Mouse (Mus musculus) kidney, adult 8-10 months (tissue): ENCODE measurements around the gene Eprs.

Experiments
- DNase-seq, 2 experiments: peaks; one replicate each; pipeline ENCODE4 v3.0.0; 2022

Gene Eprs

GRCm38 (mm10) chr1:185452461-185452860 lies 89.6 kb downstream of the Eprs start:
- no peak for DNase-seq

- DNase-seq, result no peak
Observed at GRCm38 (mm10) chr1:185454144-185454543, 91.3 kb downstream of the Eprs start.

DNA sequence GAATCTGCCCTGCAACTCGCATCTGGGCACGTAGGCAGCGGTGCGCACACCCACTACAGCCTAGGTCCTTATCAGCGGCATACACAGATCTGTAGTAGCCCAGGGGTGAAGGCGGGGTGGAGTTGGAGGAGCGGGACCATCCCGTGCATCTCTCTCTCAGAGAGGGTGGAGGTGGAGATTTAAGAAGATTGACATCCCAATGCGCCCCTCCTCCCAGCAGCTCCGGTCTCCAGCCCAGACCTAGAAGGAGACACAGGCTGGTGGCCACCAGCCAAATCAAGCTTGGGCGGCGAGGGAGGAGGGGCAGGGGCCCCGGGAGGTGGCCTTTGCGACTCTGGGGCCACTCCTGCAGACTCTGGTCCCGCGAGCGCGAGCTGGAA lies 91.7 kb downstream of the Eprs start, which contains the start of gene Slc30a10:
Gene Slc30a10, plus strand, starts transcription at position 274 of the 380 bp plus-strand sequence.
- DNase-seq, result no peak

GRCm38 (mm10) chr1:185454955-185455701 lies 92.3 kb downstream of the Eprs start:
- DNase-seq, result no peak

DNA sequence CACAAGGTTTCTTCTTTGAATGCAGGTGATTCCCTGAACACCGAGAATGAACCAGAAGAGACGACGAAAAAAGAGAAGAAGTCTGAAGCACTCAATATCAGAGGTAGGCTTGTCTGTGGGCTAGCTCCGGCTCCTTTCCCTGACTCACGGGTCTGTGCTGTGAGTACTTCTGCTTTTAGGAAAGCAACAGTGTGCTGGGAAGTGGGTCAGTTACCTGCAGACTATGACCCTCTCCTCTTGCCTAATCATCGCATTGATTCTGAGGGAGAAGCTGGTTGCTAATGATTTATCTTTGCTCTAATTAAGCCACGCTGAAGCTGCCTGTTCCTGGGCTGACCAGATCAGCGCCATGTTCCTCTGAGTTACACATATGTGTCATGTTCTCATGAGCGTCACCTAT lies 93.5 kb downstream of the Eprs start:
- no peak for DNase-seq

DNA sequence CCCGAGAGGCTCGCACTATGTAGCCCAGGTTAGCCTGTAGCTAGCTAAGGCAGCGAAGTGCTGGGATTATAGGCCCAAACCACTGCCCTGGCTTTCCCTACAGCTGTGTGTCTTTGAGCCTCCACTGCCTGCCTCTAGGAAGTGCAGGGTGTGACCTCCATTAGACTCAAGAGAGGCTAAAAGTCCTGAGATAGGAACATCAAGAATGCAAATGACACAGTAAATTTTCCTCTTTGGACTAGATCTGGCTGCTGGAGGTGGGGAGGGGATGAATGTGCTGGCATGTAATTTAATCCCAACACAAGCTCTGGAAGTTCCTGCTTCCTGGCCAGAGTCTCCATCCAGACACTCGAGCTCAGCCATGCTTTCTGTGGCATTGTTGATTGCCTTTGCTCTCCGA lies 97.3 kb downstream of the Eprs start:
- no peak for DNase-seq

GRCm38 (mm10) chr1:185462889-185463288 lies 100.0 kb downstream of the Eprs start:
- DNase-seq, result no peak

- DNase-seq, result no peak
Observed at GRCm38 (mm10) chr1:185469551-185470021, 106.7 kb downstream of the Eprs start.

- no peak for DNase-seq
Observed at GRCm38 (mm10) chr1:185472025-185472720, 109.3 kb downstream of the Eprs start.

DNA sequence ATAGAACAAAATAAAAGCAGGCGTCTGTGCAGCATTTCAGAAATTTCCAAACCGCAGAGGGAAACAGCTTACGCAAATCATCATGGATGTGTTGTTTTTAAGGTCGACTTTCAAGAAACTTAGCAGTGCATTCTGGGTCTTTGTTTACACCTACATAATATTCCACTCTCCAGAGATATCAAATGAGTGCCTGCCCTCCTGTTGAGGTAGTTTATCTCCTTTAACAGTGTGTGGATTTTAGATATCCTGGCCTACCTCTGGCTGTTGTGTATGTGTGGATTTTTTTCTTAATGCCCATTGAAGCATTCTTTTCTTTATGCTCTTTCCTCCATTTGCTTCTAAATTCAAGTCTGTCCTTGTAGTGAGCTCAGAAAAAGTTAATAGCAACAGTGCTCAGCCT lies 109.9 kb downstream of the Eprs start:
- no peak for DNase-seq

DNA sequence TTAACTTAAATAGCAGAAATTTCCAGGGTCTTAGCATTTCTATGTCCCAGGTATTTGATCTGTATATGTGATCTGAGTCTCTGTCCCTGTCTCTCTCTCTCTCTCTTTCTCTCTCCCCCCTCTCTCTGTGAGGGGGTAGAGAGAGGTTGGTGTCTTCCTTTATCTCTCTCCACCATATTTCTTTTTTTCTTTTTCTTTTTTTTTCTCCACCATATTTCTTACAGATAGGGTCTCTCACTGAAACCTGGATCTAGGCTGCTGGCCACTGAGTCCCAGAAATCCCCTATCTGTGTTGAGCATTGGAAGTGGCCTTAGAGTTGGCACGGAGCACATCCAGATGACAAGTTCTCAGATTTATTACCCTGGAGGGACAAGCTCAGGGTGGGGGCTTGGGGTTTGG lies 110.6 kb downstream of the Eprs start:
- DNase-seq, result no peak
